Mouse (Mus musculus): ENCODE results near the gene Gm15517. TPM values are rescaled to one million over a fixed set of nuclear protein-coding genes. Genes with fewer than 3 reads are reported as not detected.
"Not testable (repeated sequence)": the region's sequence is repeated elsewhere in the genome, so short reads cannot be mapped to it uniquely, and the experiment has no call there.

Gm15517 gene
- total RNA-seq, 1 experiment from 2014 or later, result not detected

GRCm38 (mm10) chr7:44262791-44263643, 1.8 kb downstream of the Gm15517 start:
- peak; percentile 96 for ATAC-seq (replicated peaks; ENCODE audit: insufficient number of reproducible peaks, low FRiP score, low TSS enrichment, poor library complexity, severe bottlenecking)

GRCm38 (mm10) chr7:44268117-44268516, 6.9 kb downstream of the Gm15517 start:
- no peak for ATAC-seq (replicated peaks; ENCODE audit: insufficient number of reproducible peaks, low FRiP score, low TSS enrichment, poor library complexity, severe bottlenecking)

- no peak for ATAC-seq (replicated peaks; ENCODE audit: insufficient number of reproducible peaks, low FRiP score, low TSS enrichment, poor library complexity, severe bottlenecking)
Observed at GRCm38 (mm10) chr7:44269397-44269796, 8.2 kb downstream of the Gm15517 start.

- ATAC-seq (replicated peaks; ENCODE audit: insufficient number of reproducible peaks, low FRiP score, low TSS enrichment, poor library complexity, severe bottlenecking), result no peak
Observed at GRCm38 (mm10) chr7:44271309-44271708, 10.1 kb downstream of the Gm15517 start.

- no peak for ATAC-seq (replicated peaks; ENCODE audit: insufficient number of reproducible peaks, low FRiP score, low TSS enrichment, poor library complexity, severe bottlenecking)
Observed at GRCm38 (mm10) chr7:44272546-44272945, 11.3 kb downstream of the Gm15517 start.

GRCm38 (mm10) chr7:44273446-44273845, 12.2 kb downstream of the Gm15517 start:
- no peak for ATAC-seq (replicated peaks; ENCODE audit: insufficient number of reproducible peaks, low FRiP score, low TSS enrichment, poor library complexity, severe bottlenecking)

GRCm38 (mm10) chr7:44274096-44274495, 12.8 kb downstream of the Gm15517 start:
- no peak for ATAC-seq (replicated peaks; ENCODE audit: insufficient number of reproducible peaks, low FRiP score, low TSS enrichment, poor library complexity, severe bottlenecking)

GRCm38 (mm10) chr7:44275546-44275945, 14.3 kb downstream of the Gm15517 start:
- no peak for ATAC-seq (replicated peaks; ENCODE audit: insufficient number of reproducible peaks, low FRiP score, low TSS enrichment, poor library complexity, severe bottlenecking)

GRCm38 (mm10) chr7:44276461-44277249, 15.4 kb downstream of the Gm15517 start:
- ATAC-seq (replicated peaks; ENCODE audit: insufficient number of reproducible peaks, low FRiP score, low TSS enrichment, poor library complexity, severe bottlenecking), result no peak

GRCm38 (mm10) chr7:44277250-44277622, 16.0 kb downstream of the Gm15517 start:
- no peak for ATAC-seq (replicated peaks; ENCODE audit: insufficient number of reproducible peaks, low FRiP score, low TSS enrichment, poor library complexity, severe bottlenecking)

GRCm38 (mm10) chr7:44280959-44281358, 19.7 kb downstream of the Gm15517 start:
- peak; percentile 84 for ATAC-seq (replicated peaks; ENCODE audit: insufficient number of reproducible peaks, low FRiP score, low TSS enrichment, poor library complexity, severe bottlenecking)

GRCm38 (mm10) chr7:44281586-44281985, 20.3 kb downstream of the Gm15517 start:
- ATAC-seq (replicated peaks; ENCODE audit: insufficient number of reproducible peaks, low FRiP score, low TSS enrichment, poor library complexity, severe bottlenecking), result no peak

GRCm38 (mm10) chr7:44287760-44288159, 26.5 kb downstream of the Gm15517 start:
- no peak for ATAC-seq (replicated peaks; ENCODE audit: insufficient number of reproducible peaks, low FRiP score, low TSS enrichment, poor library complexity, severe bottlenecking)

GRCm38 (mm10) chr7:44290986-44291385, 29.7 kb downstream of the Gm15517 start:
- no peak for ATAC-seq (replicated peaks; ENCODE audit: insufficient number of reproducible peaks, low FRiP score, low TSS enrichment, poor library complexity, severe bottlenecking)

- no peak for ATAC-seq (replicated peaks; ENCODE audit: insufficient number of reproducible peaks, low FRiP score, low TSS enrichment, poor library complexity, severe bottlenecking)
Observed at GRCm38 (mm10) chr7:44291418-44291817, 30.2 kb downstream of the Gm15517 start.

GRCm38 (mm10) chr7:44297501-44297900, 36.3 kb downstream of the Gm15517 start:
- not testable (repeated sequence) for ATAC-seq (replicated peaks; ENCODE audit: insufficient number of reproducible peaks, low FRiP score, low TSS enrichment, poor library complexity, severe bottlenecking)

GRCm38 (mm10) chr7:44303346-44304340, 42.4 kb downstream of the Gm15517 start:
- ATAC-seq (replicated peaks; ENCODE audit: insufficient number of reproducible peaks, low FRiP score, low TSS enrichment, poor library complexity, severe bottlenecking), result no peak

GRCm38 (mm10) chr7:44304463-44304774, 43.2 kb downstream of the Gm15517 start:
- ATAC-seq (replicated peaks; ENCODE audit: insufficient number of reproducible peaks, low FRiP score, low TSS enrichment, poor library complexity, severe bottlenecking), result no peak

All from monocyte, adult 5-6 weeks (primary cell).